Mouse (Mus musculus) left cerebral cortex, postnatal 25 days (tissue): ENCODE measurements around the gene Skint2. TPM values are rescaled to one million over a fixed set of nuclear protein-coding genes. Genes with fewer than 3 reads are reported as not detected.

Experiments
- DNase-seq, 2 experiments: peaks; one replicate each; pipeline ENCODE4 v3.0.0; 2022; ENCODE audit warnings: low spot score in 2 of 2, mixed read lengths in 1 of 2
- intact Hi-C: fragments of 180-260 bp; cut with DNase I; formaldehyde crosslinking; loops from one replicate; pipeline ENCODE4 v1.15.1; 2025
- total RNA-seq, 2 experiments: library from RNA; stranded (reverse); gene quantifications; 2 replicates each; pipeline ENCODE4 v1.2.3; 2021

Gene Skint2
- not detected for total RNA-seq

GRCm38 (mm10) chr4:112556894-112557293, at the start of gene Skint2:
Gene Skint2, plus strand, starts transcription at chr4:112557194.
- DNase-seq = no peak
- intact Hi-C loops = no loop called here

Other genes with a start within 250 kb of the Skint2 start
- gene Skint9, start 123.2 kb upstream of the Skint2 start, total RNA-seq = not detected
- not detected for gene Skint10, start 217.7 kb downstream of the Skint2 start, total RNA-seq